Mouse (Mus musculus) liver, embryonic 11.5 days (tissue): Measurements from ENCODE around the gene Fgd2. TPM values are rescaled to one million over a fixed set of nuclear protein-coding genes. Genes with fewer than 3 reads are reported as not detected.

Source experiments
- ATAC-seq: fragments of 200-750 bp; cut with Nextera tagmentation; replicated peaks from 2 replicates; pipeline ENCODE4 v1.8.0; 2017; ENCODE audit warnings: moderate number of reproducible peaks, mild to moderate bottlenecking, moderate TSS enrichment, moderate library complexity; ENCODE audit not compliant: low FRiP score
- DNase-seq: peaks from one replicate; pipeline ENCODE4 v3.0.0-alpha.2; 2017; ENCODE audit warnings: low spot score
- H3K27ac ChIP-seq: fragments of 300-500 bp; sonication (generic); 2 replicates; pipeline ENCODE4 v1.5.1; 2014; ENCODE audit warnings: mild to moderate bottlenecking, low read depth, low read length, control low read depth
- H3K27me3 ChIP-seq: fragments of 300-500 bp; sonication (generic); replicated peaks from 2 replicates; pipeline ENCODE4 v1.6.1; 2014; ENCODE audit warnings: low read length, mixed read lengths; ENCODE audit not compliant: control insufficient read depth, insufficient read depth
- H3K36me3 ChIP-seq: fragments of 300-500 bp; sonication (generic); 2 replicates; pipeline ENCODE4 v1.6.1; 2014; ENCODE audit warnings: mild to moderate bottlenecking, low read length, moderate library complexity, mixed read lengths; ENCODE audit not compliant: control insufficient read depth, insufficient read depth
- H3K4me1 ChIP-seq: fragments of 300-500 bp; sonication (generic); replicated peaks from 2 replicates; pipeline ENCODE4 v1.6.1; 2014; ENCODE audit warnings: low read length, mixed read lengths; ENCODE audit not compliant: control insufficient read depth, insufficient read depth
- H3K4me2 ChIP-seq: fragments of 300-500 bp; sonication (generic); 2 replicates; pipeline ENCODE4 v1.6.1; 2014; ENCODE audit warnings: mild to moderate bottlenecking, control low read depth, moderate library complexity
- H3K4me3 ChIP-seq: fragments of 300-500 bp; sonication (generic); 2 replicates; pipeline ENCODE4 v1.5.1; 2014; ENCODE audit warnings: low read depth, low read length, control low read depth
- H3K9ac ChIP-seq: fragments of 300-500 bp; sonication (generic); 2 replicates; pipeline ENCODE4 v1.6.1; 2014; ENCODE audit warnings: low read depth, low read length, control low read depth
- H3K9me3 ChIP-seq: fragments of 300-500 bp; sonication (generic); 2 replicates; pipeline ENCODE4 v1.6.1; 2016; ENCODE audit warnings: low read length, inconsistent platforms, mixed read lengths; ENCODE audit not compliant: control insufficient read depth
- WGBS: fragments of 180-500 bp; shearing (Covaris S2); extraction: QIAGEN DNeasy Blood & Tissue Kit; methylation state at CpG from one replicate; pipeline ENCODE4 v1.1.7; 2014; 5-methylcytosine and 5-hydroxymethylcytosine counted together
- polyA plus RNA-seq: library from polyadenylated mRNA; unstranded; fragments of >200 nt; fragmentation: Nextera tagmentation; extraction: Ambion mirVana; gene quantifications from 2 replicates; pipeline ENCODE4 v1.2.1, GENCODE M21; 2014

Fgd2 gene
- polyA plus RNA-seq, 1 experiment from 2014 or later, result 6.7 TPM

DNA sequence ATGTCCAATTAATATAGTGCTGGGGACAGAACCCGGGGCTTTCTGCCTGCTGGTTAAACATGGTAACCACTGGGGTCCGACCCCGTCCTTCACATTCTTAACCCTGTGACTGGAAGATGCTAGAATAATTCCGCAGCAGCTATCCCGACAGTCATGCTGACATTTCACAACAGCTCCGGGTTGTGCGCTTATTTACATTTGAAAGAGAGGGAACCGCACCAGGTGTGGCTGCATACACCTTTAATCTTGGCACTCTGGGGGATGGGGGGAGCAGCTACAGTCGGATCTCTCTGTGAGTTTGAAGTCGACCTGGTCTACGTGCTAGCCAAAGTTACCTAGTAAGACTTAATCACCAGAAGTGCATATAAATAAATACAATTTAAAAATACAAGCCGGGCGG is 44.8 kb downstream of the Fgd2 start:
- no peak overlapping the region for H3K27ac ChIP-seq
- H3K4me1 ChIP-seq, result 0 out of 2 replicates have a peak, but pooled peaks cover 4% of the 10 kb centered on the region
- no peaks in the 10 kb centered on the region for H3K36me3 ChIP-seq
- H3K27me3 ChIP-seq, result no peaks in the 10 kb centered on the region; the same call in 1 of the 2 replicates
- ATAC-seq (no peak), DNase-seq (no peak)
- H3K4me2 ChIP-seq, result no peak overlapping the region
- no peaks in the 10 kb centered on the region for H3K9me3 ChIP-seq
- 60% methylated on average over 13 of the region's 13 CpGs for whole genome bisulfite sequencing
- no peak overlapping the region for H3K4me3 ChIP-seq
- no peak overlapping the region for H3K9ac ChIP-seq

DNA sequence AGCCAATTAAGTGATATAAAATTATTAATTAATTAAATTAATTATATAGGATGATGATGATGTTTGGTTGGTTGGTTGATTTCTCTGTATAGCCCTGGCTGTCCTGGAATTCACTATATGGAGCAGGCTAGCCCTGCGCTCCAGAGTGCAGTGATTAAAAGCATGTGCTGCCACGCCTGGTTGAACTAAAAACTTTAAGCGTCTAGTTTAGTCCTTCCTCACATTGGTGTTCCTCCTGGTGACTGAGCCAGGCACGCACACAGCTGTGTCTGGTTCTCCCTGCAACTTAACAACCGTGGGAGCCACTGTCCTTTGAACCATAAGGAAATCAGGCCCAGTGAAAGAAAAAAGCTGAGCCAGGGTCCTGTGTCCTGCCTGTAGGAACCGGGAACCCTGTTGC is 45.4 kb downstream of the Fgd2 start:
- Histone ChIP-seq H3K4me3 (no peak overlapping the region), H3K4me1 (0 out of 2 replicates have a peak, but pooled peaks cover 4% of the 10 kb centered on the region), H3K9me3 (no peaks in the 10 kb centered on the region), H3K27ac (no peak overlapping the region), H3K4me2 (no peak overlapping the region), H3K36me3 (no peaks in the 10 kb centered on the region), H3K27me3 (no peaks in the 10 kb centered on the region; the same call in 1 of the 2 replicates), H3K9ac (no peak overlapping the region)
- no peak for ATAC-seq
- DNase-seq, result no peak
- WGBS, result 64% methylated on average over 6 of the region's 6 CpGs

DNA sequence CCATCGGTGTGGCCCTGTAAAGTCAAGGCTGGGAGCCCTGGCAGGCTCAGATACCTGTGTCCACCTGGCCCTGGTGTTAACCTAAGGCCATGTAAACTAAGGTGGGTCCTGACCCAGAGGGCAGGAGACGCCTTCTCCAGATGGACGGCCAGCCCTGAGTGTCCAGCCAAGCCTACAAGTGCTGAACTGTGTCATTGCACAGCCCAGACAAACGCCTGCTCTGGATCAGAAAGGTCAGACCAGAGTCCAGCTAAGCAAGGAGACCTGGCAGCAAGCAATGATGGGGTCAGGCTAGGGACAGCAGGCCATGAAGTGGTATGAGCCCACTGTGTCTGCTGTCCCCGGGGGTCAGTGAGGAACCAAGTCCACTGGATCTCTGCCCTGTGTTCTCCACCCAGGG is 46.7 kb downstream of the Fgd2 start:
- Histone ChIP-seq H3K4me3 (no peak overlapping the region), H3K9me3 (no peaks in the 10 kb centered on the region), H3K27ac (no peak overlapping the region), H3K36me3 (no peaks in the 10 kb centered on the region), H3K9ac (no peak overlapping the region), H3K27me3 (no peaks in the 10 kb centered on the region; the same call in 1 of the 2 replicates), H3K4me1 (0 out of 2 replicates have a peak, but pooled peaks cover 4% of the 10 kb centered on the region), H3K4me2 (no peak overlapping the region)
- DNase-seq, result no peak
- 84% methylated on average over 5 of the region's 5 CpGs for WGBS
- no peak for ATAC-seq

DNA sequence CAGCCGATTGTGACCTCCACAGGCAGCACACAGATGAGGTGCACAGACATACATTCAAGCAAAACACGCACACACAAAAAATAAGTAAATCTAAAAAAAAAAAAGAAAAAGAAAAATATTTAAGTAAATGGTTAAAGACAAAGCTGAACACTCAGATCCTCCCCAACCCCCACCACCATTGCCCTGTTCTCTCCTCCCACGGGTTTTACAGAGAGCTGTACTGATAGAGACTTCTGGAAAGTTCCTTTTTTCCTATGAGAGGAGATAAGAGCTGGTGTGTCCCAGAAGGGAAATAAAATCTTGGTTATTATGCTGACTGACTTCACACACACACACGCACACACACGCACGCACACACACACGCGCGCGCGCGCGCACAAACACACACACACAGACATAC is 47.6 kb downstream of the Fgd2 start:
- no peaks in the 10 kb centered on the region for H3K36me3 ChIP-seq
- H3K9ac ChIP-seq, result no peak overlapping the region
- WGBS, result 87% methylated on average over 13 of the region's 13 CpGs
- H3K4me1 ChIP-seq, result 0 out of 2 replicates have a peak, but pooled peaks cover 4% of the 10 kb centered on the region
- ATAC-seq, result no peak
- H3K4me2 ChIP-seq, result no peak overlapping the region
- no peak overlapping the region for H3K27ac ChIP-seq
- H3K9me3 ChIP-seq, result no peaks in the 10 kb centered on the region
- no peak overlapping the region for H3K4me3 ChIP-seq
- DNase-seq, result no peak
- H3K27me3 ChIP-seq, result no peaks in the 10 kb centered on the region; the same call in 1 of the 2 replicates

DNA sequence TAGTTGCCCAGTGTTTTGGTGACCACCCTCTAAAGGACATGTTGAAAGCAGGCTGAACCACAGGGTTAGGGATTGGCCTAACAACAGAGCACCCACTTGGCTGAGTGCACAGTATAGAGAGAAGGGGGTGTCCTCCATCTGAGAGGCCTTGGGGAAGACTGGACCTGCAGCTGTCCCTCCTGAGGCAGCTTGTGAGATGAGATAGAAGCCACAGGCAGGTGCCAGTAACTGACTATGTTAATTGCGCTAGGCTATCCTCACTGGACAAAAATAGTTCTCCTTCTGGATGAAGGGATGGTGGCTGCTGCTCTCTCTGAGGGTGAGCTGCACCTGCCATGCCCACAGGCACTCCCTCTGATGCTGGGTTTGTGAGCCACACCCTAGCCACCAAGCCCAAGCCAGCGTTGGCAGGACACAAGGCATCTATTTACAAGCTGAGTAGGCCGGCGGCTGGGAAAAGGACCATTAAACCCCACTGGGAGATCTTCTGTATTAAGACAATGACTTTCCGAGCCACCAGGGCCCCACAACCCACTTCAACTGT is 49.2 kb downstream of the Fgd2 start:
- DNase-seq (no peak), ATAC-seq (no peak)
- Histone ChIP-seq H3K4me3 (no peak overlapping the region), H3K9me3 (no peaks in the 10 kb centered on the region), H3K36me3 (no peaks in the 10 kb centered on the region), H3K27ac (no peak overlapping the region), H3K4me2 (no peak overlapping the region), H3K4me1 (0 out of 2 replicates have a peak, but pooled peaks cover 4% of the 10 kb centered on the region), H3K27me3 (no peaks in the 10 kb centered on the region; the same call in 1 of the 2 replicates), H3K9ac (no peak overlapping the region)
- WGBS, result 75% methylated on average over 5 of the region's 5 CpGs

DNA sequence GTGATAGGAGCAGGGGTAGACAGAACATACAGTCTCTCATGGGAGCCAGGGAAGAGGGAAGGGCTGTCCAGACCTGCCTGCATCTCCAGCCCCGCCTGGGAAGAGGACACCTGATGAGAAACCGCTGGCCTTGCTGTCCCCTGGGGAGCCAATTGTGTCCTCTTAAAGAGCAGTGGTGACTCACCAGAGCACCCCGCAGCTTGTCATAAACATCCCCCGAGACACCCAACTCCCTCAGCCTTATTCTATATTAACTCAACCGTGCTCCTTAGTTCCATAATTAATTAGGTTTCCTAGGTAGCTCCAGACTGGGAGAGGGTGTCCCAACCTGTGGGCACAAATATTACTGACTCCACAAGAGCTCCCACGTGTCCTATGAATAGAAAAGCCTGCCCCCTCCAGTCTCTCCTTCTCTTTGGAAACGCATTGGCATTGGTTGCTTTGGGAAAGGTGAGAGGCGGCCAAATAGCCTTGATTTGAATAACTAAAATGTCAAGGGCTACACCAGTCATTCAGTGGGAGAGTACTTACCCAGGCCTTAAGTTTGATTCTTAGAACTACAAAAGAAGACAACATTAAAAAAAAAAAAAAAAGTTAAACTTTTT is 51.2 kb downstream of the Fgd2 start:
- Histone ChIP-seq H3K4me3 (no peak overlapping the region), H3K36me3 (no peaks in the 10 kb centered on the region), H3K27ac (no peak overlapping the region), H3K4me1 (peaks cover 10% of the 10 kb centered on the region), H3K27me3 (peaks cover 8% of the 10 kb centered on the region; the same call in 1 of the 2 replicates), H3K9ac (no peak overlapping the region), H3K4me2 (no peak overlapping the region), H3K9me3 (no peaks in the 10 kb centered on the region)
- WGBS, result 60% methylated on average over 8 of the region's 8 CpGs
- DNase-seq, result no peak
- no peak for ATAC-seq

DNA sequence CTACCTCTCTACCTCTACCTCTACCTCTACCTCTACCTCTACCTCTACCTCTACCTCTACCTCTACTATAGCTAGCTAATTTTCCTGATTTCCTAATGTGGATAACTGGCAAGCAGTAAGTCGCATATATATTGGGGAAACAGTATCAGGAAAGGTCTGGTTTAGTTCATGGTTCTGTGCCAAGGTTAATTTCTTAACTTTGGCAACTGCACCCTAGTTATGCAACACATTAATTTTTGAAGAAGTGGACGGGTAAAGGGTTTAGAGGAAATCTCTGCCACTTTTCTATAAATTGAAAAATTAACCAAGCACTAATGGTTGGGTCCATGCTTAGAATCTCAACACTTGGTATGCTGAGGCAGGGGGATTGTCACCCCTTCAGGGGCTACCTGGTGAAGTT is 53.9 kb downstream of the Fgd2 start:
- no peak overlapping the region for H3K9ac ChIP-seq
- no peaks in the 10 kb centered on the region for H3K36me3 ChIP-seq
- no peak for ATAC-seq
- H3K4me2 ChIP-seq, result no peak overlapping the region
- H3K27ac ChIP-seq, result no peak overlapping the region
- H3K27me3 ChIP-seq, result peaks cover 8% of the 10 kb centered on the region; the same call in 1 of the 2 replicates
- WGBS, result 77% methylated on average over 2 of the region's 2 CpGs
- H3K4me1 ChIP-seq, result peaks cover 7% of the 10 kb centered on the region
- no peak for DNase-seq
- no peak overlapping the region for H3K4me3 ChIP-seq
- H3K9me3 ChIP-seq, result no peaks in the 10 kb centered on the region

DNA sequence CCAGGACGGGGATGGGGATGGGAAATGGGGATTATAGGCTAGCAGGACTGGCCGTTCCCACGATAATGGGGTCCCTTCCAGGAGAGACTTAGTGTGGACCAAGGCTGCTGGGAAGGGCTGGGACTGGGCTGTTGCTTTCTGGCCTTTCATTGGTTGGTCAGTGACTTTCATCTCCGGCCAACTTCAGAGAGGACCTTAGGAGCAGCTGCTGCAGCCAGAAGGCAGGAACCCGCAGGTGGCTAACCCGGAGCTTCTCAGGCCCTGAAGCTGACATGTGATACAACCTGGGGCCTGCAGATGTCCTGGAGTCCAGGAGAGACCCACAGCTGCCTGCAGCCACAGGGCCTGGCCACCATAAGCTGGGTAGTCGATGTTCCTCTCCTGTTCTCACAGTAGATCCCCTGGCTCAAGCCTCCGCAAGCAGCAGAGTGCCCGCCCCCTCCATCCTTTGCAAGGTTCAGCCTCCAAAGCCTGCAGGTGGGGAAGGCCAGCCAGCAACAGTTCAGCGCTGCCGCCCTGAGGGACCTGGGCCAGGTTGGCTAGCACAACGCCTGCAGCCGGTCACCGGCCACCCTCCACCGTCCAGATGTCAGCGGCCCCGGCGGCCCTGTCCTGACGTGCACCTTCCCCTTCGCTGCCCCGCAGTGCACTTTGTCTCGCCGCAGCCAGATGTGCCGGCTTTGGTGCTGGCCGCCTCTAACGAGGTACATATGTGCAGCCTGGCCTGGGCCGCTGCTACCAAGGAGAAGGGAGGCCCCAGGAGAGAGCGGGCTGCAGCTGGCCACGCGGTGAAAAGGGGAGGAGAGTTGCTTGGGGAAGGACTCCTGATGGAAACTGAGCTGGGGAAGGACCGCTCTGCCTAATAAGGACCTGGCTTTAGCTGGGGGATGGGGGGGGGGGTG is 55.3 kb downstream of the Fgd2 start:
- H3K9ac ChIP-seq, result 0 out of 2 replicates have a peak overlapping the region, but pooled peaks have one; percentile 27
- H3K27ac ChIP-seq, result no peak overlapping the region
- 23% methylated on average over 31 of the region's 31 CpGs for WGBS
- DNase-seq (no peak), ATAC-seq (no peak; the same call in 1 of the 2 replicates)
- no peaks in the 10 kb centered on the region for H3K9me3 ChIP-seq
- peak overlapping the region; percentile 50 for H3K4me2 ChIP-seq
- peaks cover 8% of the 10 kb centered on the region; the same call in 1 of the 2 replicates for H3K27me3 ChIP-seq
- H3K4me3 ChIP-seq, result 0 out of 2 replicates have a peak overlapping the region, but pooled peaks have one; percentile 5
- peaks cover 15% of the 10 kb centered on the region for H3K4me1 ChIP-seq
- H3K36me3 ChIP-seq, result no peaks in the 10 kb centered on the region
